Mouse (Mus musculus): ENCODE measurements at regions not wholly inside any gene's neighbourhood (a gene's known extent, or its start where the extent isn't known, plus 50 kb on each side); places are given as distances from the start of the nearest gene placed in this dataset.

- DNase-seq (ENCODE audit: low read depth, low spot score), result no peak
These were observed 91.9 kb upstream of the Hs3st1 start for GRCm38 (mm10) chr5:39847187-39847586.

- no peak for DNase-seq (ENCODE audit: low read depth, low spot score)
These were observed 85.9 kb upstream of the Hs3st1 start for GRCm38 (mm10) chr5:39841186-39841585.

DNA sequence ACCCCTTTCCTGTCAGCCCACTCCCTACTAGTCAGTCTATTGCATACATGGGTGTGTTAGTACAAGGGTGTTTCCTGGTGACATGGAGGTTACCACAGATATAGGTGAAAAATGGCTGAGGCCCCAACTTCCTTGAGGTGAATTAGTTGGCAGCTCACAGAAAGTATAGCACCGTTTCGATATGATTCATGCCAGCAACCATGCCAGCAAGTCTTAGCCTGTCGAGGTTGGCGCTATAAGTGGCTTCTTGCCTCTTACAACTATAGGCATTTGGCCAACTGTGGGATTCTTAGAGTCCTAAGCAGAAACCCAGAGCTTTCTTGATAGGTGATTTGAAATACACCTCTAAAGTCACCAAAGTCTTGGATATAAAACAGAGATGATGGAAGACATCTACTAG lies 85.3 kb upstream of the Hs3st1 start:
- DNase-seq (ENCODE audit: low read depth, low spot score), result no peak

GRCm38 (mm10) chr5:39832565-39832964 lies 77.3 kb upstream of the Hs3st1 start:
- no peak for DNase-seq (ENCODE audit: low read depth, low spot score)

DNA sequence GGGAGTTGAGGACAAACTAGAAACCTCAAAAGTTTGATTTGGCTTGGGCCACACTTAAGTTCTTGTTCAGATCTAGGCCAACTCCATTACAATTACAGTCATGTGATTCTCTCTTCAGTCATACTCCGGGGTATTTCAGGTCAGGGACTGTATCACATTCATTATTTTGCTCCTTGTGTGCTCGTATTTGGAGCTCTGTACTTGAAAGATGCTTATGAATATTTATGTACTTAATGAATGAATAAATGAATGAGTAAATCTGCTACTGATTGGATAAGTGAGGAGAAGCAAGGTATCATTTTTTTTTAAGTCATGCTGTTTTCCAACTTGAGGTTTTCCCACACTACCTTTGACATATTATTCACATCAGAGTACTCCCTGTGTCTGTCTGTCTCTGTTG lies 69.4 kb upstream of the Hs3st1 start:
- no peak for DNase-seq (ENCODE audit: low read depth, low spot score)

DNA sequence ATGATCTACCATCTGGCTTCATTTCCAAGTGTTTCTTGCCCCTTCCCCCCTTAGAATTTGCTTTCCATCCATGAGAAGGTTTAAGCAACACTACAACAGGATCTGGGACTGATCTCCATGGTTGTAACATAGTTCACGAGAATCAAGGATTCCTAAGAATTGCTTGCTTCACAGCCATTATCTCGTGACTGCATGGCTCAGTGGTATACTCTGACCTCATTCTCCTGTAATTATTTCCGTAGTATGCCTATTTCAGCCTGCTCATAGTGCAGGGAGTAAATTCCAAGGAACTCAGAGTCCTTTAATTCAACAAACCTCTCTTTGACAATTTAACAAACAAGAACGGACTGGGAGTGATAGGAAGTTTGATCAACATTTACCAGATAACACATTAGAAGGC lies 51.4 kb upstream of the Hs3st1 start:
- no peak for DNase-seq (ENCODE audit: low read depth, low spot score)
